Mouse (Mus musculus) lung, postnatal 0 days (tissue): ENCODE measurements around the gene Fbln1.

ENCODE experiments used
- CTCF ChIP-seq: IDR thresholded peaks from 2 replicates; pipeline ENCODE4 v1.5.1; 2016; ENCODE audit warnings: antibody characterized with exemption, mild to moderate bottlenecking
- EP300 ChIP-seq: IDR thresholded peaks from 2 replicates; pipeline ENCODE4 v1.6.1; 2016; ENCODE audit warnings: antibody characterized with exemption, mild to moderate bottlenecking, control low read depth

- TF ChIP-seq CTCF (no peak), EP300 (no peak)
Measured at GRCm38 (mm10) chr15:85303976-85304375, 98.2 kb downstream of the Fbln1 start.
